Mouse (Mus musculus): ENCODE results near the gene Agrn. TPM values are rescaled to one million over a fixed set of nuclear protein-coding genes. Genes with fewer than 3 reads are reported as not detected.

Agrn gene
- polyA plus RNA-seq (2014; fragmentation: Illumina TruSeq; extraction: RNeasy Lipid Tissue Mini Kit (QIAGEN cat#74804); ENCODE audit: low read depth, low replicate concordance) = 58.2 TPM

DNA sequence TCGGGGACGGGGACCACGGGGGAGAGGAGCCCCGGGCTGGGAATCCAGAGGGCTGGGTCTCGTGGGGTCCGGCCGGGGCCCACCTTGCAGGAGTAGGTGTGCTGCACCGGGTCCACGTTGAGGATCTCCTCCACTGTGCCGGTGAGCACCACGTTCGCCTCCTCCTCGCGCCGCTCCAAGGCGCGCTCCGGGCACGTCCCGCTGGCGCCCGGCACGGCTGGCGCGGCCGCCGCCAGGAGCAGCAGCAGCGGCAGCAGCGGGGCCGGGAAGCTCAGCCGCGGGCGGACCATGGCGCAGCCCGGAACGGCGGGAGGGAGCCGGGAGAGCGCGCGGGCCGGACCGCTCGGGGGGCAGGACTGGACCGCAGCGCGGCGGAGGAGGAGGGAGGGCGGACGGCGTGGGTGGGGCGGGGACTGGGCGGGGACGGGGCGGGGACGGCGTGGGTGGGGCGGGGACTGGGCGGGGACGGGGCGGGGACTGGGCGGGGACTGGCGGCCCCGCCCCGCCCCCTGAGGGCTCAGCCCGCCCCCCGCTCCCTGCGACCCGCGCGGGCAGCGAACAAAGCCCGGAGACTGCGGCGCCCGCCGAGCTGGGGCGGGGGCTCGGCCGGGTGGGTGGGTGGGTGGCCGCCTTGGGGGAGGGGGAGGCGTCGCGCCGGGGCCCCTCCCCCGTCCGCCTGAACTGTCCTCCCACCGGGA lies at the start of gene Agrn:
Gene Agrn (minus strand): TSS at position 358 of the 698 bp plus-strand sequence.

DNA sequence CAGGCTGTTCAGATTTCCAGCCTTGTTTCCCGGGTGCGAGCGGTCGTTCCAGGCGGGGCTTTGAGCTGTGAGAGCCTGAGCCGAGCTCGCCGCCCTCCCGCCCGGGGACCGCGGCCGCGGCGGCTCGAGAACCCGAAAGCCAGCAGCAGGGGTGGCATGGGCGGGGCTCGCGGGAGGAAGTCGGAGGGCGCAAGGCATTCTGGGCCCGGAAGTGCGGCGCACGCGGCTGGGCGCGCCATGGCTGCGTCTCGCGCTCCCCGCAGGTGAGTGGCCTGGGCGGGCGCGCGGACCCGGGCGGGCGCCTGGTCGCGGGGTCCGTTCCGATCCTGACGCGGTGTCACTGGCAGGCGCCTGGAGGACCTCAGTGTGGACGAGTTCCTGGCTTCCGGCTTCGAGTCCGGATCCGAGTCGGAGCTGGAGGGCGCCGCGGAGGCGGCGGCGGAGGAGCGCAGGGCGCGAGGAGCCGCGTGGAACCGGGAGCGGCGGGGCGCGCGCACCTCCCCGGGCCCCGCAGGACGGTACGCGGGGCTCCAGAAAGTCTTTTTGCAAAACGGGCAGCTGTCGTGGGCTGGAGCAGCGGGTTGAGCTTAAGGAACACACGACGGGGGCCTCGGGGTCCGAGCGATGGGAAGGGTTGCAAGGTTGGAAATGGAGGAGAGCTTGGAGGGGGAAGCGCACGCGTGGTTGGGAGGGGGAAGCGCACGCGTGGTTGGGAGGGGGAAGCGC lies 38.7 kb upstream of the Agrn start, which contains the start of gene Noc2l:
Gene Noc2l (plus strand): TSS at position 203 of the 726 bp plus-strand sequence.

DNA sequence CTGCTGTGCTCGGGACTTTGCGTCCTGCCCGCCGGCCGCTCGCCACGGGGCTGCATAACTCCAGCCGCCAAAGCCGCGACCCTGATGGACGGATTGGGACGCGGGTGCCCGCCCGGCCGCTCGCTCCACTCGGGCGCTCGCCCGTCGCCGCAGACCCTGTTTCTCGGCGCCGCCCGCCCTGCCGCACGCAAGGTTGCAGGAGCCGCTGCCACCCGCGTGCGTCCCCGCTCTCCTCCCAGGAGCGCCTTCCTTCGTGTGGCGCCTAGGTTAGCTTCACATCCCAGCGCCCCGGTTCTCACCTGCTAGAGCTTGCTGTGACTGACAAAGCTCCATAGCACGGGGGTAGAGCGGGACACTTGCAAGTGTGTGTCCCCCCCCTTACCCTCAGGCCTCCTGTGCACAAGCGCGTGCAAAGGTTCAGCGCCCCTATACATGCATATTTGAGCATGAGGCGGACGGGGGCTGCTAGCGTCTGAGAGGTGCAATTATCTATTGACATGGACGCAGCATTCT lies 37.5 kb upstream of the Agrn start, which contains the start of gene Plekhn1:
Gene Plekhn1 (minus strand): TSS at position 157 of the 513 bp plus-strand sequence.

DNA sequence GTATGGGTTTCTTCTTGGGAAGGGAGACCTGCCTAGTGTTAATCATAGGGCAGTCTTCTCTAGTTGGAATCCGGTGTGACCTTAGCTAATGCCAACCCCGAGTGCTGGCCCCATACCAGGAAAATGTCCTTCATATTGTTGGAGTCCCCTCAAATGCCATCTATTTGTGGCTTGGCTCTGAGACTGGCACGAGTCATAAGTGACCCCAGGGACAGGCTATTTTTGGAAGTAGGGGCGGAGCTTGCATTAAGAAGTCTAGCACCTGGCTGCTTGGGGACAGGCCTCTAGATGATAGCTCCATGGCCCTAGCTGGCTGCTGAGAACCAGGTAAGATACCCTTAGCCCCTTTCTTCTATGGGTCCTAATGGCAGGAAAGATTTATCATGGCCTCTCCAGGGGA lies 18.4 kb upstream of the Agrn start, which contains the start of gene Perm1:
Gene Perm1 (plus strand): TSS at position 220 of the 400 bp plus-strand sequence.

DNA sequence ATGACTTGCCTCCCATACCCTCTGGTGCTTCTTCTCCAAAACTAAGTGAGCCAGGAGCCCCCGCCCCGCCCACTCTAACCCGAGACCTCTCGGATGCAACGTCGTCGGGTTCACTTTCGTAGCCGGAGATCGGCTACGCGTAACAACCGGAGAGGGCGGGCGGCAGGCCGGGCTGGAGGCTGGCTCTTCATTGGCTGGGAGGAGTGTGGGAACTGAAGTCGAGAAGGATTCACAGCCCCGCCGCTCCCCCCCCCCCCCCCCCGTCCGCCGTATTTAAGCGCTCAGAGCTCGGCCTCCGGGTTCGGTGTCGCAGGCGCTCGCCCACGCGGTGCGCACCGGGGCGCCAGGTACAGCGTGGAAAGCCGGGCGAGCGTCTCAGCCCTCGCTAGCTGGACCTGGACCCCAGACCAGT lies 5.7 kb upstream of the Agrn start, which contains the start of gene AW011738:
Gene AW011738 (plus strand): TSS at position 304 of the 412 bp plus-strand sequence.

DNA sequence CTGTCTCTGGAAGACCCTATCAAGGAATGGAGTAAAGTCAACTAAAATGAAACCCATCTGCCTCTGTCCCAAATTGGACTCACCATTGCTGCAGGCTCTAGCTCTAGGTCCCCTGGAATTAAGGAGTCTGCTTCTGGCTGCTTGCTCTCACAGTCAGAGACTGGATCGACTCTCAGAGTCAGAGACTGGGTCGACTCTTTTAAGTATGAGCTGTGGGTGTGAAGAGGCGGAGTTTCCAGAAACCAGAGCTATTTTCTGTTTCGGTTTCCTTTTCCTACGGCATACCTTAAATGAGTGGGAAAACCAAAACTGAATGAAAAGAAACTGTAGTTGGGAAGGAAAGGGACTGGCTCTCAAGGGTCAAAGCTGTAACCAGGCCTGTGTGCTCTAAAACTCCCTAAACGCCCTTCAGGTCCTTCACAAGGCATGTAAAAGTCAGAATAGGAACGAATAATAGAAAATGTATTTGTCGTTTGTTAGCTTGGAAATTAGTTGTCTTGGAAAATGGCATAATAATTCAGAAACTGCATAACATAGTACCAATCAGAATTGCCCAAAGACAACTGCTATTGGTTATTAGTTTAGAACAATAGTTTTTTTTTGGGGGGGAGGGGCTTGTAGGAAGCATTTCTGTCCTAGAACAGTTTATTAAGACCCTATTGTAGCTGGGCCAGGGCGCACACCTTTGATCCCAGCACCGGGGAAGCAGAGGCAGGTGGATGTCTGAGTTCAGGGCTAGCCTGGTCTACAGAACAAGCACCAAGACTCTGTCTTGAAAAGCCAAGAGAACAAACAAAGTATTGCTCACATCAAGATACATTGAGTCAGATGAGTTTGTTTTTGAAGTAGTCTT lies 3.6 kb upstream of the Agrn start, which contains the start of gene Isg15:
Gene Isg15 (minus strand): TSS at position 196 of the 853 bp plus-strand sequence.

DNA sequence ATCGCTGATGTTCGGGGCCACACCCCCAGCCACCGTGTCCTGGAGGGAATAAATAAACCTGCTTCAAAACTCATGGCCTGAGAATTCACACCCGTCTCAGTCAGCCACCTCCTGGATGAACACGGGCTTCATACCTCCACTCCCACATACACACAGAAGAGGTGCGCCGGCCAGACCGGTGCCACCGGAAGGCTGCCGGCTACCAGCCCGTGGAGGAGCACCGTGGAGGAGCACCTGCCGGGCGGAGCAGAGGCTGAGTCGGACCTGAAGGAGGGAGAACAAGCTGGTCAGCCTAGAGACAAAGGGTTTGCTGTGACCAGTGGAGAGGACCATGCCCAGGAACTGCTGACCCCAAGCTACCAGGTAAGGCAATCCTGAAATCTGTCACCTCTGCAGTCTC lies 66.9 kb downstream of the Agrn start, which contains the start of gene Rnf223:
Gene Rnf223 (plus strand): TSS at position 78 of the 400 bp plus-strand sequence.

Other genes starting within 250 kb of the Agrn start
- gene C1qtnf12, start 235.2 kb downstream of the Agrn start, polyA plus RNA-seq (2014; fragmentation: Illumina TruSeq; extraction: RNeasy Lipid Tissue Mini Kit (QIAGEN cat#74804); ENCODE audit: low read depth, low replicate concordance) = 116 TPM
- gene B3galt6, start 204.8 kb downstream of the Agrn start, polyA plus RNA-seq (2014; fragmentation: Illumina TruSeq; extraction: RNeasy Lipid Tissue Mini Kit (QIAGEN cat#74804); ENCODE audit: low read depth, low replicate concordance) = 5.6 TPM
- gene Sdf4, start 204.6 kb downstream of the Agrn start, polyA plus RNA-seq (2014; fragmentation: Illumina TruSeq; extraction: RNeasy Lipid Tissue Mini Kit (QIAGEN cat#74804); ENCODE audit: low read depth, low replicate concordance) = 298 TPM
- gene Tnfrsf4, start 183.6 kb downstream of the Agrn start, polyA plus RNA-seq (2014; fragmentation: Illumina TruSeq; extraction: RNeasy Lipid Tissue Mini Kit (QIAGEN cat#74804); ENCODE audit: low read depth, low replicate concordance) = 2.4 TPM
- 1.8 TPM for gene Tnfrsf18, start 171.3 kb downstream of the Agrn start, polyA plus RNA-seq (2014; fragmentation: Illumina TruSeq; extraction: RNeasy Lipid Tissue Mini Kit (QIAGEN cat#74804); ENCODE audit: low read depth, low replicate concordance)
- 19.1 TPM for gene Ttll10, start 138.1 kb downstream of the Agrn start, polyA plus RNA-seq (2014; fragmentation: Illumina TruSeq; extraction: RNeasy Lipid Tissue Mini Kit (QIAGEN cat#74804); ENCODE audit: low read depth, low replicate concordance)
- 22.0 TPM for gene 9430015G10Rik, start 87.5 kb downstream of the Agrn start, polyA plus RNA-seq (2014; fragmentation: Illumina TruSeq; extraction: RNeasy Lipid Tissue Mini Kit (QIAGEN cat#74804); ENCODE audit: low read depth, low replicate concordance)
- 0.46 TPM for gene Rnf223, start 67.0 kb downstream of the Agrn start, polyA plus RNA-seq (2014; fragmentation: Illumina TruSeq; extraction: RNeasy Lipid Tissue Mini Kit (QIAGEN cat#74804); ENCODE audit: low read depth, low replicate concordance)
- 14.3 TPM for gene Isg15, start 3.3 kb upstream of the Agrn start, polyA plus RNA-seq (2014; fragmentation: Illumina TruSeq; extraction: RNeasy Lipid Tissue Mini Kit (QIAGEN cat#74804); ENCODE audit: low read depth, low replicate concordance)
- gene AW011738, start 5.8 kb upstream of the Agrn start, polyA plus RNA-seq (2014; fragmentation: Illumina TruSeq; extraction: RNeasy Lipid Tissue Mini Kit (QIAGEN cat#74804); ENCODE audit: low read depth, low replicate concordance) = 5.0 TPM
- gene Perm1, start 18.4 kb upstream of the Agrn start, polyA plus RNA-seq (2014; fragmentation: Illumina TruSeq; extraction: RNeasy Lipid Tissue Mini Kit (QIAGEN cat#74804); ENCODE audit: low read depth, low replicate concordance) = 0.46 TPM
- 18.4 TPM for gene Plekhn1, start 37.4 kb upstream of the Agrn start, polyA plus RNA-seq (2014; fragmentation: Illumina TruSeq; extraction: RNeasy Lipid Tissue Mini Kit (QIAGEN cat#74804); ENCODE audit: low read depth, low replicate concordance)
- 35.5 TPM for gene Noc2l, start 38.5 kb upstream of the Agrn start, polyA plus RNA-seq (2014; fragmentation: Illumina TruSeq; extraction: RNeasy Lipid Tissue Mini Kit (QIAGEN cat#74804); ENCODE audit: low read depth, low replicate concordance)
- gene Samd11, start 58.2 kb upstream of the Agrn start, polyA plus RNA-seq (2014; fragmentation: Illumina TruSeq; extraction: RNeasy Lipid Tissue Mini Kit (QIAGEN cat#74804); ENCODE audit: low read depth, low replicate concordance) = 0.72 TPM
- not detected for gene Vmn2r-ps159, start 133.6 kb upstream of the Agrn start, polyA plus RNA-seq (2014; fragmentation: Illumina TruSeq; extraction: RNeasy Lipid Tissue Mini Kit (QIAGEN cat#74804); ENCODE audit: low read depth, low replicate concordance)